Mouse (Mus musculus): ENCODE results near the gene Acsbg2.
"Not testable (repeated sequence)": the region's sequence is repeated elsewhere in the genome, so short reads cannot be mapped to it uniquely, and the experiment has no call there.

The Acsbg2 gene

GRCm38 (mm10) chr17:56874237-56874636, at the start of gene Acsbg2:
Gene Acsbg2, minus strand, starts transcription at chr17:56874447.
- DNase-seq (ENCODE audit: low spot score): no peak

- DNase-seq (ENCODE audit: low spot score): no peak
These were observed 45.5 kb upstream of the Acsbg2 start for GRCm38 (mm10) chr17:56919725-56920124.

GRCm38 (mm10) chr17:56917166-56917565, 42.9 kb upstream of the Acsbg2 start:
- no peak for DNase-seq (ENCODE audit: low spot score)

GRCm38 (mm10) chr17:56913444-56913843, 39.2 kb upstream of the Acsbg2 start:
- DNase-seq (ENCODE audit: low spot score): no peak

- DNase-seq (ENCODE audit: low spot score): no peak
These were observed 38.8 kb upstream of the Acsbg2 start for GRCm38 (mm10) chr17:56913023-56913422.

GRCm38 (mm10) chr17:56909764-56910163, 35.5 kb upstream of the Acsbg2 start:
- DNase-seq (ENCODE audit: low spot score): not testable (repeated sequence)

- no peak for DNase-seq (ENCODE audit: low spot score)
These were observed 33.6 kb upstream of the Acsbg2 start for GRCm38 (mm10) chr17:56907887-56908286.

- DNase-seq (ENCODE audit: low spot score): no peak
These were observed 32.8 kb upstream of the Acsbg2 start for GRCm38 (mm10) chr17:56907096-56907495.

GRCm38 (mm10) chr17:56906166-56906565, 31.9 kb upstream of the Acsbg2 start:
- no peak for DNase-seq (ENCODE audit: low spot score)

- no peak for DNase-seq (ENCODE audit: low spot score)
These were observed 28.5 kb upstream of the Acsbg2 start for GRCm38 (mm10) chr17:56902698-56903097.

GRCm38 (mm10) chr17:56897630-56898195, 23.5 kb upstream of the Acsbg2 start:
- peak; percentile 87 for DNase-seq (ENCODE audit: low spot score)

GRCm38 (mm10) chr17:56896513-56897129, 22.4 kb upstream of the Acsbg2 start:
- DNase-seq (ENCODE audit: low spot score): peak; percentile 74

GRCm38 (mm10) chr17:56895368-56895918, 21.2 kb upstream of the Acsbg2 start:
- no peak for DNase-seq (ENCODE audit: low spot score)

- no peak for DNase-seq (ENCODE audit: low spot score)
These were observed 15.8 kb upstream of the Acsbg2 start for GRCm38 (mm10) chr17:56890018-56890417.

- no peak for DNase-seq (ENCODE audit: low spot score)
These were observed 13.8 kb upstream of the Acsbg2 start for GRCm38 (mm10) chr17:56888050-56888449.

- DNase-seq (ENCODE audit: low spot score): no peak
These were observed 10.6 kb upstream of the Acsbg2 start for GRCm38 (mm10) chr17:56884809-56885208.

GRCm38 (mm10) chr17:56884331-56884730, 10.1 kb upstream of the Acsbg2 start:
- DNase-seq (ENCODE audit: low spot score): no peak

- no peak for DNase-seq (ENCODE audit: low spot score)
These were observed 9.4 kb upstream of the Acsbg2 start for GRCm38 (mm10) chr17:56883612-56884011.

- no peak for DNase-seq (ENCODE audit: low spot score)
These were observed 3.2 kb upstream of the Acsbg2 start for GRCm38 (mm10) chr17:56877426-56877825.

- DNase-seq (ENCODE audit: low spot score): no peak
These were observed 2.7 kb upstream of the Acsbg2 start for GRCm38 (mm10) chr17:56876981-56877380.

- no peak for DNase-seq (ENCODE audit: low spot score)
These were observed 2.2 kb upstream of the Acsbg2 start for GRCm38 (mm10) chr17:56876465-56876864.

GRCm38 (mm10) chr17:56874936-56875651, 847 bp upstream of the Acsbg2 start, which contains the start of gene 1700061G19Rik:
Gene 1700061G19Rik, plus strand, starts transcription at chr17:56875477.
- no peak for DNase-seq (ENCODE audit: low spot score)

GRCm38 (mm10) chr17:56872512-56872911, 1.7 kb downstream of the Acsbg2 start:
- DNase-seq (ENCODE audit: low spot score): no peak

All from MN1 (cell line).